Mouse (Mus musculus) thymus, postnatal 14 days (tissue): ENCODE results near the gene 9130019O22Rik.
"Not testable (repeated sequence)": the region's sequence is repeated elsewhere in the genome, so short reads cannot be mapped to it uniquely, and the experiment has no call there.

Experiments used
- DNase-seq: peaks from one replicate; pipeline ENCODE4 v3.0.0; 2021

The 9130019O22Rik gene

DNA sequence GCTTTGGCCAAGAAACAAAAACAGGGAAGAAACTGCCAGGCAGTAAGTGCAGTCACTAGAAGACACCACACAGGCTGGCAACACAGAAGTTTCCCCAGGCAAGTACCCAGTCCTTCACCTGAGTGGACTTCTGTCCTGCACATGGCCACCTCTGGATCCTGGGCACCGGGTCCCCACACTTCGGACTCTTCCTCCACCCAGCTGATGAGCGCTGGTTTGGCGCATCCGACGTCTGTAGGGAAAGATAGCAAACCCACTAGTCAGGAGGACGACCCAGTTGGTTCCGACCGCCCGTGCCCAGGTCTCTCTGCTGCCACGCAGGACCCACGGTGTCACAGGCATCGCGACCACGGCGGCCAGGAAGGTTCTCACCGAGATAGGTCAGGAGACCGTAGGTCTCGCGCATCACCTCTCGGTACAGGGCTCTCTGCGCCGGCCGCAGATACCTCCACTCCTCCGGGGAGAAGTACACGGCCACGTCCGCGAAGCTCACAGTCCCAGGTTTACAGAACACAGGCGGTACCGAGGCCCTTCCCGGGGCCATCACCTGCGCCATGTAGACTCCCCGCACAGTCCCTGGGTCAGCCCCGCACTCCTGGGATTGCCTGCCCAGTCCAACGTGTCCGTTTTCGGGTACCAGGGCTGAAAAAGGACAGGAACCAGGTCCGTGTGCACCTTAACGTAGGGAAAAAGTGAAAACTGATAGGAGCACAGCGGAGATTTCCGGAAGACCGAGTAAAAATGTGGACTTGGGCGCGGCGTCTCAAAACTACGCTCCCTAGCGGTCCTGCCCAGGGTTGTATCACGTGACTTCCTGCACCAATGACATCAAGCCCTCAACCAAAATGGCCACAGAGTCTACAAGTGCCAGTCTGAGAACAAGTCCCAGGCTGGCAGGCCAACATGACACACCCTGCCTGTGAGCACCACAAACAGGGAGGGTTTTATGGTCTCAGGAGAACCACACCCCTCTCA, 11.4 kb downstream of the 9130019O22Rik start, which contains the start of gene Zfp747:
TSS of gene Zfp747 (minus strand) at position 780 of the 975 bp plus-strand sequence.
- DNase-seq, result peak; percentile 94

DNA sequence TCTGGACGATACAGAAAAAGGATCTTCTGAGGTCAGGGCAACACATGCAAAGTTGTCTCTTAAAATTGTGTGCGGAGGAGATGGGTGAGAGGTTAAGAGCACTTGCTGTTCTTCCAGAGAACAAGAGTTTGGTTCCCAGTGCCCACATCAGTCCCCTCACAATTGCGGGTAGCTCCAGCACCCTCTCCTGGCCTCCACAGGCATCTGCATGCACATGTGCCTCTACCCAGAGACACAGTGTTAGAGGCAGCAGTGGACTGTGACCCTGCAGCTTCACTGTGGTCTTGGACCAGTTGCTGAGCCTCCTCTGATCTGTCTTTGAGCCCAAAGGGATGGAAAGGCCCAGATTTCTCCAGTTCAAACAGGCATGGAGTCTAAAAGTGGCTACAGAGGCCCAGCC, 15.1 kb downstream of the 9130019O22Rik start:
- peak; percentile 26 for DNase-seq

DNA sequence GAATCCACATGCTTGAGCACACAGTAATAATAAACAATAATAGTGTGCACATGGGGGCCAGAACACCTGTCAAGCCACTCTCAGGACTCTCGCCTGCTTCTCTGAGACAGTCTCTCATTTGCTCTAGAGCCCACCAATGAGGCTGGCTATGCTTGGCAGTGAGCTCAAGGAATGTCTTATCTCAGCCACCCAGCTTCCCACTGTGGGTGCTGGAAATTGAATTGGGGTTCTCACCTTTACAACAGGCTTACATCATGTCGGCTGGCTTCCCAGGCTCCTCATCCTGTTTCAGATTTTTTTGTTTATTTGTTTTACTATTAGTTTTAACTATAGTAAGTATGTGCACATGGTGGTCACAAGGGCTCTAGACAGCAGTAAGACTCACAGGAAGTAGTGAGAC, 15.8 kb downstream of the 9130019O22Rik start:
- DNase-seq, result no peak

DNA sequence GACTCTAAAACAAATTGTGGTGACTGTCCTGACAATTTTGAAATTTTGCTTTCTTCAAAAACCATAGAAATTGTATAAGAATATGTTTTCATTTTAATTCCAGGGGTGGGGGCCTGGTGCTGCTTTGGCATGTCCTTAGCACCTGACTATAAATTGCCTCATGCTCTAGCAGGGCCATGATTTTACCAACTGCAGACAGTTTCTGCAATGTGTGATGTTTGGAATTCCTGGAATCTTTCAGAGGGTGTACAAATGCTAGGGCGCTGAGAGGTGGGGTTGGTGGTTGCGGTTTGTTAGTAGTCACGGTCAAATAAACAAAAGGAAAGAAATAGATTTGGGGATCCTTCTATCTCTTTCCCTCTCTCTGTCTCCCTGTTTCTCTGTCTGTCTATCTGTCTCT, 20.7 kb downstream of the 9130019O22Rik start:
- DNase-seq, result no peak

DNA sequence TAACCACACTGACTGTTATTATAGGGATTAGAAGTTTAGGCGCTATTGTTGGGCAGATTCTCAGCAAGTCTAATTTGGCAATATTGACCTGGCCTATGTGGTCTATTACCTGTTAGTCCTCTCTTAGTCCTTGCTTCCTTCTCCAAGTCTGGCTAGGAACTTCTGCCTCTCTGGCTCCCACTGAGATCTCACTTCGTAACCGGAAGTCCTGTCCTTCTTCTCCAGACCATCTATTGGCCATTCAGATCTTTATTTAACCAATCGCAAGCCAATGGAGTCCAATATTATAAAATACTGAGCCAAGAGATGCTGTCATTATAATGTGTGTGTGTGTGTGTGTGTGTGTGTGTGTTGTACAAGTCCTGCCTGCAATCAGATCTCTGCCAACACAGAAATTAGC, 22.8 kb downstream of the 9130019O22Rik start:
- no peak for DNase-seq

DNA sequence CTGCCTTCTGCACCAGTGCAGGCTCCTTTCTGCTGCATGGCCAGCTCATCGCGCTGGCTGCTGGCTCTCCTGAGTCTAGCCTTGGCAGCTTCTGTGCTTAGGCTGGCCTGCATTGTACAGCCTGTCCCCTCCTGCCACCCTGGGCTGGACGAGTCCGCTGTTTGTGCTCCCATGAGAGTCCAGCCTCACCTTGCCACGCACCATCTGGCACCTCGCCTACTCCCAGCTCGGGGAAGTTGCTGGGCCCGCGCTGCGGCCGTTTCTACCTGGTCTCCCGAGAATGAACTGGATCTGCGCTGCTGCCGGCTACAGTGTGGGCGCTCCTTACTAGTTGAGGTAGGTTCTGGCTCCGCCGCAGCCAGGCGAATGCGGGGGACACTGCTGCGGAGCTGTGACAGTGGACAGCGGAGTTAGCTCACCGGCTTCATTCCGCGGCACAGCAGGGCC, 23.5 kb downstream of the 9130019O22Rik start:
- DNase-seq, result no peak

DNA sequence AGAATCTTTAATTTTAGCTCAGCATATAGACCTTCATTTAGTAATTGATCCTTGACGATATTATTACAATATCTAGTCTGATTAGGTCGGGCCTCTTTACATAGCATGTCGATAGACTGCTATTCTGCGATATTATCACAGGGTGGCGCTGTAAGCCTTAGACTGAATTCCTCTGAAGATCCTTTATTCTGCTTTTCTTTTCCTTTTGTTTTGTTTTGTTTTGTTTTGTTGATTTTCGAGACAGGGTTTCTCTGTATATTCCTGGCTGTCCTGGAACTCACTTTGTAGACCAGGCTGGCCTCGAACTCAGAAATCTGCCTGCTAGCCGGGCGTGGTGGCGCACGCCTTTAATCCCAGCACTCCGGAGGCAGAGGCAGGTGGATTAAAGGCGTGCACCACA, 24.5 kb downstream of the 9130019O22Rik start:
- peak; percentile 36 for DNase-seq

DNA sequence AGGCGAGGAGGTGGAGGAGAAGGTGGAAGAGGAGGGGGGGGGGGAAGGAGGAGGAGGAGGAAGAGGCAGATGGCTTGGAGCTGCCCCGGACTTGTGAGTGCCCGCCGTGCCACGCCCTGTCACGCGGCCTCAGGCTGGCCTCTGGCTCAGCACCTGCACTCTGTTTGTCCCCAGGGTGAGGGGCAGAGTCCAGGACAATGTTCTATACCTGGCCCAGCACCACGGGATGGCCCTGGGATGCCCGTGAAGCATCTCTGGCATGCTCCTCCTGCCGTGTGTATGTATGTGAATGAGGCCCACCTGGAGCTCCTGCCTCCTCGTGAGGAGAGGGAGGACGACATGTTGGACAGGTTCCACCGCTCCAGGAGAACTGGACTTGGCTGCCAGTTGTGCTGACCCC, 25.5 kb downstream of the 9130019O22Rik start:
- no peak for DNase-seq

DNA sequence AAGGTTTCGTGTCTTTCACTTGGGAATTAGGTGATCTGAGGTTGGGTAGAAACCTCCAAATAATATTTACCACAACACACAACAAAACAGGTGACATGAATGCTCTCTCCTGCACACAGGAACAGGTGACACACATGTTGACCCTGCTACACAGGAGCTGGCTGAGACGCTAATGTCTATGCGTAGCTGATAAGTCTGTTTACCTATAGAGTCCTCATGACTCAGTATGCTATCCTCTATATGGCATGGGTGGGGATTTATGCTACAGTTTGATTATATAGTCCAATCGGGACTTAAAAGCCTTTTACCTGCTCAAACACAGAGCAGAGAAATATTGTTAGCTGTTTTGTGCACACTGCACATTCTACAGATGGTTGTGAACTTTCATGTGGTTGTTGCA, 26.7 kb downstream of the 9130019O22Rik start:
- DNase-seq, result no peak

DNA sequence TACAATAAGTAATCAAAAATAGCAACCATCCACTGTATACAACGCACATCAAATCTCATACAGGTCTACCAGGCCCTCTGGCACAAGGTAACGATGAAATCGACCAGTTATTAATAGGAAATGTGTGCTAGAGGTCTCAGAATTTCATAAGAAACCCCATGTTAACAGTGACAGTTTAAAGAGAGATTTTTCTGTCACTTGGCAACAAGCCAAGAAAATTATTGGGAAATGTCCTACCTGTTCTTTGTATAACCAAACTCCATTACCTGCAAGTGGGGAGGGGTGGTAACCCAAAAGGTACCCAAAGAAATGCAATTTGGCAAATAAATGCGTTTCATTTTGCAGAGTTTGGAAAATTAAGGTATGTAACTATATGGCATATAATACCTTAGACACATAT, 28.5 kb downstream of the 9130019O22Rik start:
- DNase-seq, result no peak

DNA sequence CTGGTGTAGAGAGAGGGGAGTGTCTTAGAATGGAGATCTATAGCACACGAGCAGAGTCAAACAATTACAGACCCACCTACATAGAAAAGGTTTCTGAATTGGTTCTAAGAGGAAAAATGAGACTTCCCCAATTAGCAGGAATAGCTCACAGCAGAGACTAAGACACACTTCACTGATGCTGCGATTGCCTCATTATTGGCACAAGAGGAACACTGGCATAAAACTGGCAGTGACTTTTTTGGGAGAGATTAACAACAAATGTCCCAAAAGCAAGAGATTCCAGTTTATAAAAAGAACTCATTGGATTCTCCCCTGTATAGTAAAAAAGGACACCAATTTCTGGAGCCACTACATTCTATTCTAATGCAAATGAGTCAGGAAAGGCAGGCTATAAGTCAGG, 29.1 kb downstream of the 9130019O22Rik start:
- DNase-seq, result no peak

DNA sequence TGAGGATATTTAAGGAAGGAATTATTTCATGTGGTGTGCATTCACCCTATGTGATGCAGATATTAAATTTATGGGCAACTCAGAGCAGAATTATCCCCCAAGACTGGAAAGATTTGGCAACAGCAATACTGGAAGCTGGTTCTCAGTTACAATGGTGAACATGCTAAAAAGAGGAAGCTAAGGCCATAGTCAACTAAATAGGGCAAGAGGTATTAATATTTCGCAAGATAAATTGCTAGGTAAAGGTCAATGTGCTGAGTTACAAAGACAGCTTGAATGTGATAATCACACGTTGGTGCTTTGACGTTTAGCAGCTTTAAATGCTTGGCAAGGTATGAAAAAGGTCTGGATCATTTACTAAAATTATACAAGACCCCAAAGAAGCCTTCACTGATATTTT, 31.2 kb downstream of the 9130019O22Rik start:
- DNase-seq, result no peak

DNA sequence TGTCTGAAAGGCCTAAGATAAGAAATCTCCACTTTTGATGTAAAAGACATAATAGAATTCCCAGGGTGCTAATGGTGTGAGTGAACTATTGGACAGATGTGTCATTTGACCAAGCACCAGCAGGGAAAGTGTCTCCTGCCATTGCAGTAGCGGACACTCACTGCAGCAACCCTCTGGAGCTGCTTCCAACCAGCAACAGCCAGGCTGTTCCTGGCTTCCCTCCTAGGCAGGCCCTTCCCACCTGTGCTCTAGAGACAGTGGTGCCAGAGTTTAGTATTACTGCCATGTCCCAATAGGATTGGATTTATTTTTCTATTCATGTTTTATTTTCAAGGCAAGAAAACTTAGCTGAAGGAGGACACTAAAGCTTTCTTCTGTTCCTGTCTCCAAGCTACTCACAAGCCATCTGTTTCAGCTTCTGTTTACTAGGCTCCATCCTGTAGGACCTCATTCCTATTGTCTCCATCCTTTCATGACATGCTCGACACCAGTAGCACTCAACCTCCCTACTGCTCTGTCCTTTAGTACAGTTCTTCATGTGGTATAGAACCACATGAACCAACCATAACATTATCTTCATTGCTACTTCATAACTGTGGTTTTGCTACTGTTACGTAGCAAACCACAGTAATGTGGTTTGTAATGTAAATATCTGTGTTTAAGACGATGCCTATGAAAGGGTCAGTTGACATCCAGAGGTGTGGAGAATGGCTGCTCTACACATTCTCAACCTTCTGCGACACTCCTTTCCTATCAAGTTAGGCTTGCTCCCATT, 35.5 kb downstream of the 9130019O22Rik start:
- no peak for DNase-seq

DNA sequence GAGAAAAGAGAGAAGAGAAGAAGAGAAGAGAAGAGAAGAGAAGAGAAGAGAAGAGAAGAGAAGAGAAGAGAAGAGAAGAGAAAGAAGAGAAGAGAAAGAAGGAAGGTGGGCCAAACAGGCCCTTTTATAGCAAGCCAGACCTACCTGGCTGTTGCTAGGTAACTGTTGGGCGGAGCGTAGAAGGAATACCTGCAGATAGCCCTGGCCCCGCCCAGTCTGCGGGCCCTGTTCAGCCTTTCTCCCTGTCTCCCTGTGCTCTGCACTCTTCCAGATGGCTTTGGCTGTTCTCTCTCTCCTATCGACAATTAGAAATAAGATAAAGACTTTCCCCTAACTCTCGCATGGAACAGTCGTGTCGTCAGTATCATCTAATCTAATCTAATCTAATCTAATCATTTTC, 40.3 kb downstream of the 9130019O22Rik start:
- no peak for DNase-seq

DNA sequence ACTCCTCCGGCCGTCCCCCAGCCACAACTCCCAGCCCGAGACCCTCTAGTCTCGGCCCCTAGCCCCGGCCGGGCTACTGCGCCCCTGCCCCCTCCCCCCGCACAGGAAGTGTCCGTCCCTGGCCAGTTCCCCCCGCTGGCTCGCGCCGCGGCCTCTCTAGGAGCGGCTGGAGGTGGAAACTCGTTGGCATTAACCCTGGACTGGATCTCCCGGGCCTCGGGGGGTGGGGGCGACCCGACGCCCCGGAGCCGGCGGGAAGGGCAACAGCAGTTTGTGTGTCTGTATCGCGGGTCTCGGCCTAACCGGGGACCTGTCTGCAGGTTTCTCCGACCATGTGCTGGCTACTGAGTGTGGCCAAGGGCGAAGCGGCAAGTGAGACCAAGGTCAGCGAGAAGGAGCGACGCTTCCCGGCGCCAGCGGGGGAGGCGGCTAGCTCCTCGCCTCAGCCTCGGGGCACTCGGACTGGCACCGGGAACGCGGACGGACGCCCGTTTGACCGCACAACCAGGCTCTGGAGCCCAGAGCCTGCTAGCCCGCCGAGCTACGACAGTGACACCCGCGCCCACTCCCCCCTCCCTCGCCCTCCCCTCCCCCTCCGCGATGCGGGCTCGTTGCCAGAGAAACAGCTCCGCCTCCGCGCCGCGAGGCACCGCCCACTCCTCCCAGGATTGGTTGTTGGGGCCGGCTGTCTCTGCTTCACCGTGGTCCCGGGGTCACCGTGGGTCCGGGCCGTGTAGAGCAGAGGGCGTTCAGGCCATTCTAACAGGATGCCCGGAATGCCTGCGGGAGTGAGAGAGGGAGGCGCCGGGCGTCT, 41.2 kb downstream of the 9130019O22Rik start, which contains the start of gene Zfp768:
TSS of gene Zfp768 (minus strand) at position 78 of the 814 bp plus-strand sequence.
- DNase-seq, result peak; percentile 95

DNA sequence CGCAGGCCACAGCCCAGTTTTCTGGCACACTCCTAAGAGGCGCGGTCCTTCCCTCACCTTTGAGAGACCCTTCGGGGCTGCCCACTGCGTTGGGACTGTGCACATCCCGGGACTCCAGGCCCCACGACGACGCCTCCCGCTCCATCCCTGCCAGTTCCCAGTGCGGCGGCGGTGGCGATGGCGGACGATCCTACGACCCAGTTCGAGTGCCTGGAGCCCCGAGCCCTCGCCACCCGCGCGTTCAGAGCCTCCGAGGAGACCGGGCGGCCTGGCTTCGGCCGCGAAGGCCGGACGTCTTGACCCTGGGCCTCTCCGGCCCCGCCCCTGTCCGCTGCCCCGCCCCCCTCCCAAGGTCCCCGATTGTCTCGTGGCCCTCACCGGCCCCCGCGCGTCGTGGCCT, 41.9 kb downstream of the 9130019O22Rik start:
- DNase-seq, result peak; percentile 19

DNA sequence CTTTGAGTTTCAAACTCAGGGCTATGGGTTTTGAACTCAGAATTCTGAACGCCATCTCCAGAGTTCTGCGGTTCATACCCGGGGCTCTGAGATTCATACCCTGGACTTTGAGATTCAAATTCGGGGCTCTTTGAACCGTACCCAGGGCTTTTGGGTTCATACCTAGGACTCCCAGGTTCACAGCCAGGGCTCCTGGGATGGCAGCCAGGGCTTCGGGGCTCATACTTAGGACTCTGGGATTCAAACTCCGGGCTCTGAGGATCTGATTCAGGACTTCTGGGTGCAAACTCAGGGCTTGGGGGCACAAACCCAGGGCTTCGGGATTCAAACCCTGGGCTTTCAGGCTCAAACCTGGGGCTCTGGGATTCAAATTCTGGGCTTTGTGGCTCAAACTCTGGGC, 42.6 kb downstream of the 9130019O22Rik start:
- no peak for DNase-seq

DNA sequence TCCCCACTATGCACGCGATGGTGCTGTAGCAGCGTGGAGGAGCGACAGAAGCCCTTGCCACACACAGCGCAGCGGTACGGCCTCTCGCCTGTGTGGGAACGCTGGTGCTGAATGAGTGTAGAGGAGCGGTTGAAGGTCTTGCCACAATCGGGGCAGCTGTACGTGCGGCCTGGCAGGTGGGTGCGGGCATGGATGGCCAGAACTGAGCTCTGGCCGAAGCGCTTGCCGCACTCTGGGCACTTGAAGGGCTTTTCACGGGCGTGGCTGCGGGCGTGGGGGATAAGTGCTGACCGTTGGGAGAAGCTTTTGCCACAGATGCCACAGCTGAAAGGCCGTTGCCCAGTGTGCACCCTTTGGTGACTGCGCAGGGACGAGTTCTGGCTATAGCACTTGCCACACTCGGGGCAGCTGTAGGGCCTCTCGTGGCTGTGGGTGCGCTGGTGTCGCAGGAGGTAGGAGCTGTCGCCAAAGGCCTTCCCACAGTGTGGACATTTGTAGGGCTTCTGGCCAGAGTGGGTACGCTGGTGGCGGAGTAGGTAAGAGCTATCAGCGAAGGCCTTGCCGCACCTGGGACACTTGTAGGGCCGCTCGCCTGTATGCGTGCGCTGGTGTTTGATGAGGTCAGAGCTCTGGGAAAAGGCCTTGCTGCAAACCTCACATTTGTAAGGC, 43.5 kb downstream of the 9130019O22Rik start:
- no peak for DNase-seq

DNA sequence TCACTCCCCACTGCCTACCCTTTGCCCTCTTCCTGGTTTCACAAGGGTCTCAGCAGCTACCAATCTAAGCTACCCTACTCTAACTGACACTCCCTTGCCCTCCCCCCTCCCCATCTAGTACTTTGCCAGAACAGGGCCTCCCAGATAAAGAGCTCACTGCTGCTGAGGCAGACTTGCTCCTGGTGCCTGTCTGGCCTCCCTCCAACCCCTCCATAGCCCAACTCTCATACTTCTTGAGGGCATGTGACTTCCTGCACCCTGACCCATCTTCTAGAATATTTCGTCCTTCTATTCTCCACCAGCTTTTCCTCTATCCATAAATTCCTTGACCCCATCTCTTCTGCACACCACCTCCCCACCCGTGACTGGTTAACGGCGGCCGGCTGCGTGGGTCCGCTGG, 44.1 kb downstream of the 9130019O22Rik start:
- DNase-seq, result no peak

DNA sequence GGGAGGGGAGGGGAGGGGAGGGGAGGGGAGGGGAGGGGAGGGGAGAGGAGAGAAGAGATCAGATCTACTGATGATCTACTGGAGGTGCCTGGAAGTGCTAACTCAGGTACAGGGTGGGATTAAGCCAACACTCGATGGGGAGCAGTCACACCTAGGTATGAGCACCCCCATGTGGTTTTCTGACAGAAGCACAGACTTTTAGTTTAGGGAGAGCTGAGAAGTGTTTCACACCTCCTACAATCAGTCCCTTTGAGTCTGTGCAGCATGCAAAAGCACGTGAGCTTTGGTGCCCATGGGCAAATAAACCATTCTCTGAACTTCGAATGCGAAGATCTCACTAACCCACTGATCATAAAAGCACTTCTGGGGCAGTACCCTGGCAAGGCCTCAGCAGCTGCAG, 44.6 kb downstream of the 9130019O22Rik start:
- peak; percentile 64 for DNase-seq

DNA sequence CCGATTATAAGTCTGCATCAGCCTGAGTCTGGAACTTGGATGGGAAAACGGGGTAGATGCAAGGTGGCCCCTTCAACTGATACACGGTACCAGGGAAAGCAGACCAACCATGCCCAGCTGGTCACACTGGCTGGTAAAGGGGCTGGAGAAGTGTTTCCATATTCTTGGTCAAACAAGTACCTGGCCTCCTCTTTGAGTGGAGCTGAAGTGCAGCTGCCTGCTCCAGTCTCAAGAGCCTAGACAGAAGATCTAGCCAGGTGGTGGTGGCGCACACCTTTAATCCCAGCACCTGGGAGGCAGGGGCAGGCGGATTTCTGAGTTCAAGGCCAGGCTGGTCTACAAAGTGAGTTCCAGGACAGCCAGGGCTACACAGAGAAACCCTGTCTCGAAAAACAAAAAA, 45.1 kb downstream of the 9130019O22Rik start:
- DNase-seq, result not testable (repeated sequence)

DNA sequence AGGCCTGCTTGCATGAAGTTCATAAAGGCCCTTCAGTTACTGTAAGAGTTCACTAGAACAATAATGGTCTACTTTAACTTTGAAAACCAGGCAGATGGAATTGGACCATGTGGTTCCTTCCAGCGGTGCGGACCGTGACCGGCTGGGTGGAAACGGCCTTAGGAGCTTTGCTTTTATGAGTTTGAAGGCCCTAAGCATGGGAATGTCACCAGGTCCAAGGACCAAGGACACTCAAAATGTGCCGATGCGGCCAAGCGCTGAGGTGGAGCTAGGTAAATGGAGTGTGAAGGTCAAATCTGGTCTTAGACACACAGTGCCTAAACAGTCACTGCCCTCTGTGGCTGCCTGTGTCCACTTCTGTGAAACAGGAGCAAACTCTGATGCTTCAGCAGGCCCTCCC, 45.6 kb downstream of the 9130019O22Rik start:
- no peak for DNase-seq
